In the genomic region with DNA sequence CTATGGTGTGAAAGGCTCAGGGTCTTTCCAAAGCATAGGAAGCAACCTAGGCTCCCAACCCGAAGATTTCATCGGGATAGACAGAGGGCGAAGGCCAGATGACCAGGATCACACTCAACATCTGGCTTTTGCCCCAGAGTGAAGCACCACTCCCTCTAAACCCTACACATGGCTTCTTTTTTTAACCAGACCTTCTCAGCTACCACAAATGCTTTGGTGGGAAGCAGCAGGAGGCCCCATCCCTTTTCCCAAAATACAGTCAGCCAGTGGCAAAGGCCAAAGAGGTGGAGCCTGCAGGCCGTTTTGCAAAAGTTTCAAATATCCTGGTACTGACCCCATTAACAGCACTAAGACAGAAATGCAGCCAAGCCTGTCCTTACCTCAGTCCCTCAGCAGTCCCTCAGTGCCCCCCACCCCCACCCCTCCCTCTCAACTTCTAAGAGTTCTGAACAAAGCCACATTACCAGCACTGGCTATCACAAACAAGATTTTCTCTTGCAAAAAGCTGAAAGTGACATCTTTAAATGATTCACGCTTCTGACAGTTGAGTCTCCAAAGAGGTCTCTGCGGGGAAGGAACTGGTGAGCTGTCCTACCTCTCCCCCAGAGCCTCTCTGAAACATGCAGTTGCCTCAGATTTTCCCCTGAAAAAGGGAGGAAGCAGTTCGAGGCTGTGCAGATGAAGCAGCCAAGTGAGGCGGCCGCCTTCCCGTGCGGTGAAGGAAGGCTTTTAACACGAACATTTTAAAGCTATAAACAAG, we compare ENCODE assay signal across 8 mouse cellular contexts. TPM values are rescaled to one million over a fixed set of nuclear protein-coding genes. Genes with fewer than 3 reads are reported as not detected.
DNase-seq lines count a peak whose midpoint lies in the region; ATAC-seq and TF ChIP-seq lines count a peak whose summit lies in the region.

No protein-coding gene starts in this region.

- peak overlapping the region; percentile 55 for H3K4me3 ChIP-seq in forebrain, postnatal 0 days (ENCODE audit: low read depth, low read length)
- H3K4me3 ChIP-seq in intestine, postnatal 0 days (ENCODE audit: low read depth, low read length), result peak overlapping the region; percentile 66

- 0 out of 2 replicates have a peak overlapping the region, but pooled peaks have one; percentile 9 for H3K27ac ChIP-seq in forebrain, postnatal 0 days (ENCODE audit: low read depth, low read length)
- peak overlapping the region; percentile 75 for H3K27ac ChIP-seq in intestine, postnatal 0 days (ENCODE audit: low read depth, low read length)

- H3K4me2 ChIP-seq in forebrain, postnatal 0 days (ENCODE audit: low read depth), result peak overlapping the region; percentile 94
- H3K4me2 ChIP-seq in intestine, postnatal 0 days (replicated peaks; ENCODE audit: low read depth), result peak overlapping the region; percentile 73

- peak; percentile 42 for DNase-seq in CD4-positive helper T cell, adult 2 months (ENCODE audit: low read depth, low spot score)
- peak; percentile 60 for DNase-seq in adrenal gland, postnatal 10 days
- no peak for DNase-seq in forebrain, postnatal 0 days
- DNase-seq in lung, postnatal 10 days, result peak; percentile 56
- DNase-seq in thymus, postnatal 25 days, result peak; percentile 22
- no peak for DNase-seq in frontal cortex, postnatal 14 days (ENCODE audit: low spot score in 2 of 2)
- no peak for DNase-seq in frontal cortex, postnatal 10 days (ENCODE audit: low spot score in 2 of 2)

- H3K36me3 ChIP-seq in forebrain, postnatal 0 days (ENCODE audit: insufficient read depth), result no peaks in the 10 kb centered on the region
- H3K36me3 ChIP-seq in intestine, postnatal 0 days (ENCODE audit: control insufficient read depth, insufficient read depth), result no peaks in the 10 kb centered on the region; the same call in 1 of the 2 replicates

- H3K4me1 ChIP-seq in forebrain, postnatal 0 days (ENCODE audit: insufficient read depth), result peaks cover 3% of the 10 kb centered on the region; the same call in 1 of the 2 replicates
- 0 out of 2 replicates have a peak, but pooled peaks cover 5% of the 10 kb centered on the region for H3K4me1 ChIP-seq in intestine, postnatal 0 days (replicated peaks; ENCODE audit: control insufficient read depth, insufficient read depth, low read length)

- no peaks in the 10 kb centered on the region for H3K9me3 ChIP-seq in forebrain, postnatal 0 days (ENCODE audit: low read length)
- H3K9me3 ChIP-seq in intestine, postnatal 0 days (ENCODE audit: control insufficient read depth), result no peaks in the 10 kb centered on the region

- TF ChIP-seq CTCF in forebrain, postnatal 0 days (IDR thresholded peaks at IDR 0.05; ENCODE audit: low read depth), result no peak
- TF ChIP-seq CTCF in intestine, postnatal 0 days (IDR thresholded peaks at IDR 0.05; ENCODE audit: low read depth), result 0 out of 2 replicates have a peak, but pooled peaks have one; percentile 1

- ATAC-seq in forebrain, postnatal 0 days, result no peak
- no peak for ATAC-seq in intestine, postnatal 0 days

- H3K27me3 ChIP-seq in forebrain, postnatal 0 days (ENCODE audit: insufficient read depth, low read length), result no peaks in the 10 kb centered on the region
- H3K27me3 ChIP-seq in intestine, postnatal 0 days (replicated peaks; ENCODE audit: control insufficient read depth, insufficient read depth, low read length), result no peaks in the 10 kb centered on the region

- peak overlapping the region; percentile 40; the same call in 1 of the 2 replicates for H3K9ac ChIP-seq in forebrain, postnatal 0 days
- H3K9ac ChIP-seq in intestine, postnatal 0 days (ENCODE audit: low read depth, low read length), result peak overlapping the region; percentile 79

- WGBS in forebrain, postnatal 0 days, result 18% methylated on average over 12 of the region's 12 CpGs
- WGBS in intestine, postnatal 0 days, result 17% methylated on average over 12 of the region's 12 CpGs

RNA-seq across cellular contexts. Expression of gene Creb3l2, which starts 1.3 kb away (rescaled TPM):
- total RNA-seq in adrenal gland, postnatal 10 days (2021), result 10 to 100 TPM; 42.8 to 46.2 TPM
- total RNA-seq in forebrain, postnatal 0 days (2014; rRNA removed), result 3.2 and 5.0 TPM in 2 replicates
- 1.3 and 2.0 TPM in 2 replicates for polyA plus RNA-seq in forebrain, postnatal 0 days (2015; fragmentation: Nextera tagmentation; extraction: Ambion mirVana)
- polyA plus RNA-seq in intestine, postnatal 0 days (2015; fragmentation: Nextera tagmentation; extraction: Ambion mirVana), result 9.9 and 10.0 TPM in 2 replicates

Comparison
In these comparisons a context has a peak if more than half of its experiments do, and no peak if none do; other contexts are left out.
1. DNase-seq: peak in CD4-positive helper T cell, adult 2 months (single experiment), adrenal gland, postnatal 10 days (single experiment), lung, postnatal 10 days (single experiment) and thymus, postnatal 25 days (single experiment); none in forebrain, postnatal 0 days (single experiment), frontal cortex, postnatal 14 days (0 of 2) and frontal cortex, postnatal 10 days (0 of 2).